Mouse (Mus musculus): ENCODE data around the gene Nktr. TPM values are rescaled to one million over a fixed set of nuclear protein-coding genes. Genes with fewer than 3 reads are reported as not detected.
A peak's percentile ranks its signal among the peaks of the same experiment; 100 is the strongest.

Nktr gene
- polyA plus RNA-seq, 1 experiment from 2014 or later: 78.2 TPM

GRCm38 (mm10) chr9:121765166-121765855 lies 46.3 kb downstream of the Nktr start:
- Histone ChIP-seq H3K9ac (no peak overlapping the region), H3K4me3 (replicated peaks) (no peak overlapping the region), H3K4me2 (no peak overlapping the region), H3K27ac (no peak overlapping the region), H3K4me1 (peaks cover 20% of the 10 kb centered on the region), H3K9me3 (no peaks in the 10 kb centered on the region), H3K36me3 (replicated peaks) (peaks cover 66% of the 10 kb centered on the region), H3K27me3 (no peaks in the 10 kb centered on the region)
- no peak for ATAC-seq (ENCODE audit: low FRiP score)
- 91% methylated on average over 16 of the region's 16 CpGs for WGBS

- Histone ChIP-seq H3K4me3 (replicated peaks) (no peak overlapping the region), H3K36me3 (replicated peaks) (peaks cover 17% of the 10 kb centered on the region), H3K27ac (no peak overlapping the region), H3K9ac (no peak overlapping the region), H3K4me1 (no peaks in the 10 kb centered on the region), H3K4me2 (no peak overlapping the region), H3K27me3 (peaks cover 21% of the 10 kb centered on the region), H3K9me3 (no peaks in the 10 kb centered on the region)
- ATAC-seq (ENCODE audit: low FRiP score): no peak
- 81% methylated on average over 5 of the region's 5 CpGs for WGBS
These were observed 53.4 kb downstream of the Nktr start for GRCm38 (mm10) chr9:121772412-121772811.

GRCm38 (mm10) chr9:121775951-121776350 lies 57.0 kb downstream of the Nktr start:
- Histone ChIP-seq H3K9me3 (no peaks in the 10 kb centered on the region), H3K36me3 (replicated peaks) (no peaks in the 10 kb centered on the region), H3K9ac (no peak overlapping the region), H3K4me2 (no peak overlapping the region), H3K27me3 (peaks cover 51% of the 10 kb centered on the region), H3K4me3 (replicated peaks) (no peak overlapping the region), H3K27ac (no peak overlapping the region), H3K4me1 (peaks cover 9% of the 10 kb centered on the region)
- ATAC-seq (ENCODE audit: low FRiP score): no peak
- WGBS: 83% methylated on average over 10 of the region's 10 CpGs

- Histone ChIP-seq H3K4me3 (replicated peaks) (no peak overlapping the region), H3K9me3 (no peaks in the 10 kb centered on the region), H3K4me2 (no peak overlapping the region), H3K27me3 (peaks cover 51% of the 10 kb centered on the region), H3K36me3 (replicated peaks) (no peaks in the 10 kb centered on the region), H3K4me1 (peaks cover 9% of the 10 kb centered on the region), H3K27ac (no peak overlapping the region), H3K9ac (no peak overlapping the region)
- WGBS: 81% methylated on average over 7 of the region's 7 CpGs
- ATAC-seq (ENCODE audit: low FRiP score): no peak
These were observed 57.5 kb downstream of the Nktr start for GRCm38 (mm10) chr9:121776511-121776910.

GRCm38 (mm10) chr9:121777484-121778065 lies 58.6 kb downstream of the Nktr start, which contains the start of gene Klhl40:
Klhl40 (plus strand) TSS chr9:121777607.
- Histone ChIP-seq H3K27me3 (peaks cover 51% of the 10 kb centered on the region), H3K4me1 (peaks cover 9% of the 10 kb centered on the region), H3K36me3 (replicated peaks) (no peaks in the 10 kb centered on the region), H3K9ac (peak within 1 kb of the TSS; percentile 22; the same call in 1 of the 2 replicates), H3K27ac (no peak within 1 kb of the TSS), H3K4me2 (peak within 1 kb of the TSS; percentile 57), H3K4me3 (replicated peaks) (peak within 1 kb of the TSS; percentile 34), H3K9me3 (no peaks in the 10 kb centered on the region)
- 22% methylated on average over 30 of the region's 30 CpGs for WGBS
- ATAC-seq (ENCODE audit: low FRiP score): 0 out of 2 replicates have a peak, but pooled peaks have one; percentile 44

- Histone ChIP-seq H3K4me3 (replicated peaks) (peak overlapping the region; percentile 34), H3K9ac (peak overlapping the region; percentile 22; the same call in 1 of the 2 replicates), H3K4me1 (peaks cover 9% of the 10 kb centered on the region), H3K27me3 (peaks cover 51% of the 10 kb centered on the region), H3K27ac (no peak overlapping the region), H3K36me3 (replicated peaks) (no peaks in the 10 kb centered on the region), H3K4me2 (peak overlapping the region; percentile 57), H3K9me3 (no peaks in the 10 kb centered on the region)
- ATAC-seq (ENCODE audit: low FRiP score): 0 out of 2 replicates have a peak, but pooled peaks have one; percentile 27
- WGBS: 14% methylated on average over 54 of the region's 54 CpGs
These were observed 59.2 kb downstream of the Nktr start for GRCm38 (mm10) chr9:121778066-121778624.

- WGBS: 91% methylated on average over 12 of the region's 12 CpGs
- H3K4me3 ChIP-seq (replicated peaks): no peak overlapping the region
- no peak for ATAC-seq (ENCODE audit: low FRiP score)
These were observed 65.8 kb downstream of the Nktr start for GRCm38 (mm10) chr9:121784801-121785200.

GRCm38 (mm10) chr9:121785261-121785660 lies 66.3 kb downstream of the Nktr start:
- ATAC-seq (ENCODE audit: low FRiP score): no peak
- WGBS: 85% methylated on average over 8 of the region's 8 CpGs
- H3K4me1 ChIP-seq: no peaks in the 10 kb centered on the region

More at GRCm38 (mm10) chr9:121784801-121785200, 65.8 kb downstream of the Nktr start:
- Histone ChIP-seq H3K27me3 (peaks cover 6% of the 10 kb centered on the region), H3K9ac (no peak overlapping the region), H3K9me3 (no peaks in the 10 kb centered on the region), H3K36me3 (replicated peaks) (no peaks in the 10 kb centered on the region), H3K4me2 (no peak overlapping the region), H3K27ac (no peak overlapping the region), H3K4me1 (no peaks in the 10 kb centered on the region)

GRCm38 (mm10) chr9:121786359-121786758 lies 67.4 kb downstream of the Nktr start:
- Histone ChIP-seq H3K9ac (no peak overlapping the region), H3K27me3 (0 out of 2 replicates have a peak, but pooled peaks cover 3% of the 10 kb centered on the region), H3K4me3 (replicated peaks) (no peak overlapping the region), H3K4me1 (no peaks in the 10 kb centered on the region), H3K27ac (no peak overlapping the region), H3K9me3 (no peaks in the 10 kb centered on the region), H3K4me2 (no peak overlapping the region), H3K36me3 (replicated peaks) (no peaks in the 10 kb centered on the region)
- 73% methylated on average over 2 of the region's 2 CpGs for WGBS
- ATAC-seq (ENCODE audit: low FRiP score): no peak

More at GRCm38 (mm10) chr9:121785261-121785660, 66.3 kb downstream of the Nktr start:
- no peaks in the 10 kb centered on the region for H3K9me3 ChIP-seq
- no peak overlapping the region for H3K27ac ChIP-seq
- H3K36me3 ChIP-seq (replicated peaks): no peaks in the 10 kb centered on the region
- H3K27me3 ChIP-seq: peaks cover 2% of the 10 kb centered on the region; the same call in 1 of the 2 replicates
- no peak overlapping the region for H3K9ac ChIP-seq
- H3K4me2 ChIP-seq: no peak overlapping the region
- H3K4me3 ChIP-seq (replicated peaks): no peak overlapping the region

- Histone ChIP-seq H3K27ac (no peak overlapping the region), H3K4me2 (no peak overlapping the region), H3K9ac (no peak overlapping the region), H3K27me3 (peaks cover 7% of the 10 kb centered on the region; the same call in 1 of the 2 replicates), H3K36me3 (replicated peaks) (no peaks in the 10 kb centered on the region), H3K9me3 (no peaks in the 10 kb centered on the region), H3K4me3 (replicated peaks) (no peak overlapping the region), H3K4me1 (no peaks in the 10 kb centered on the region)
- no peak for ATAC-seq (ENCODE audit: low FRiP score)
- WGBS: 12% methylated on average over 5 of the region's 5 CpGs
These were observed 72.2 kb downstream of the Nktr start for GRCm38 (mm10) chr9:121791206-121791605.

- Histone ChIP-seq H3K4me1 (no peaks in the 10 kb centered on the region), H3K36me3 (replicated peaks) (no peaks in the 10 kb centered on the region), H3K4me3 (replicated peaks) (no peak within 1 kb of the TSS), H3K9me3 (no peaks in the 10 kb centered on the region), H3K9ac (no peak within 1 kb of the TSS), H3K27me3 (peaks cover 12% of the 10 kb centered on the region; the same call in 1 of the 2 replicates), H3K4me2 (no peak within 1 kb of the TSS), H3K27ac (no peak within 1 kb of the TSS)
- WGBS: 44% methylated on average over 22 of the region's 24 CpGs
- no peak for ATAC-seq (ENCODE audit: low FRiP score)
These were observed 73.0 kb downstream of the Nktr start, which contains the start of gene Hhatl for GRCm38 (mm10) chr9:121791757-121792521. Hhatl (minus strand) TSS chr9:121792507.
